Mouse (Mus musculus) cortical plate, adult 2 months (tissue): ENCODE data around the gene Map2.

Experiments
- CTCF ChIP-seq: fragments of 200-500 bp; IDR thresholded peaks from 2 replicates; pipeline ENCODE4 v1.5.1; 2011; ENCODE audit warnings: mild to moderate bottlenecking, control low read depth, low read length; ENCODE audit not compliant: insufficient read depth; ENCODE audit errors: extremely low read depth
- POLR2A ChIP-seq: fragments of 200-500 bp; IDR thresholded peaks from 2 replicates; pipeline ENCODE4 v1.6.1; 2011; ENCODE audit warnings: mild to moderate bottlenecking, low read length, control low read depth; ENCODE audit not compliant: insufficient read depth; ENCODE audit errors: extremely low read depth

DNA sequence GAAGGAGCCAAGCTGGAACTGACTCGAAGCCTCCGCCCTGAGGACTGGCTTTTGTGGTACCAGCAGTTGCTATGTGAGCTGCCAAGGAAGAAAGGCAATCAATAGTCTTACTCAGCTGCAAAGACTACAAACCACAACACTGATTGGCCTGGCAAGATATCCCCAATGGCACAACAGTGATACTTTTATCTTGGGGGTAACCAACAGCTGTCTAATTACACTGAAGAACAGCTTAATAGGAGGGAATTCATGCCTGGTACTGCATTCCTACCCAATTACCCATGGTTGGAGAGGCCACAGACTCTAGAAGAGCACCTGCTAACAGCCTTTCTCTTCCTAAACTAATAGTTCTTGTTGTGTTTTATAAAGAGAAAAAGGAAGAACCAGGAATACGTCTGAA, 2.9 kb upstream of the Map2 start:
- no peak for TF ChIP-seq CTCF
- no peak for TF ChIP-seq POLR2A
